Mouse (Mus musculus): ENCODE results near the gene Cc2d2a.

DNA sequence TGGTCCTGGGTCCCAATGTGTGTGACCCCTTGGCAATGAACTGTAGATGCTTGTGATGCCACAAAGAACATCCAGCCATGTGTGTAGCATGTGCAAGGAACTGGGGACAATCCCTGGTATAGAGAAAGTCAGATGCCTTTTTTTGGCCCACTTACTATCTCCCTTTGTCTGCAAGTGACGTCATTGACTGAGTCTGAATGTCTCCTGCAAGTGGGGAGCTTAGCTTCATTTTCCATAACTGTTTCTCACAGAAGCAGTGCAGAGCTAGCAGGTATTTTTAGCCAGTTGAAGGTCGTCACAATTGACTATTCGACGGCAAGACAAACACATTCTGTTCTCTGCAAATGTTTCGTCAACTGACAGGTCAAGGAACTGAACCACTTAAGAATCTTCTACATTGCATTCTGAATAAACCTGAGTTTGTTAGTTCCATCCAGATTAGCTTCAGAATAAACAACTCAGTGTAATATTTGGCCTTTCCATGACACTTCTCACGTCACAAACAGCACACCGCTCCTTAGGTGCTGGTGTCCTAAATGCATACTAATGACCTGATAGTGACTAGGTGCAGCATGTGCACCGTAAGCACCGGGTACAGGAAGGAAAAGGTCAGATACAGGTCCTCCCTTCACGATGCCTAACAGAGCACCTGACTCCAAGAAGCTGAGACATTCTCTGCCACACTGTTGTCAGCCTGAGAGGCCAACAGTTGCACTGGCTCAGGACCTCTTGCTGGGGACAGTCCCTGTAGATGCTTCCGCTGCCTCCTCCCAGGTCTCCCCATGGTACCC, 66.4 kb downstream of the Cc2d2a start:
- TF ChIP-seq EP300 (IDR thresholded peaks at IDR 0.05; ENCODE audit: low read depth in 1 of 2, low read length in 2 of 2), result no peak
- no peak for TF ChIP-seq CTCF (IDR thresholded peaks at IDR 0.05 in 2 of 3, conservative IDR thresholded peaks at IDR 0.05 in 1 of 3; ENCODE audit: control insufficient read depth in 1 of 3, insufficient read depth in 1 of 3, low read depth in 2 of 3, low read length in 3 of 3, poor library complexity in 1 of 3, severe bottlenecking in 1 of 3)
- TF ChIP-seq MAX (IDR thresholded peaks at IDR 0.05; ENCODE audit: low read length), result no peak
- no peak for TF ChIP-seq HCFC1 (IDR thresholded peaks at IDR 0.05; ENCODE audit: low read depth, low read length)
- no peak for TF ChIP-seq GATA1 (IDR thresholded peaks at IDR 0.05; ENCODE audit: low read depth, low read length)
- TF ChIP-seq TAL1 (IDR thresholded peaks at IDR 0.05; ENCODE audit: low read length), result no peak
- no peak for TF ChIP-seq MYB (IDR thresholded peaks at IDR 0.05; ENCODE audit: low read depth, low read length)
- TF ChIP-seq TBP (IDR thresholded peaks at IDR 0.05; ENCODE audit: low read depth, low read length), result no peak
- TF ChIP-seq MXI1 (IDR thresholded peaks at IDR 0.05; ENCODE audit: low read depth, low read length), result no peak
- no peak for TF ChIP-seq POLR2A (IDR thresholded peaks at IDR 0.05; ENCODE audit: control insufficient read depth in 1 of 2, insufficient read depth in 1 of 2, low read depth in 1 of 2, low read length in 2 of 2, poor library complexity in 1 of 2)
- TF ChIP-seq SMC3 (IDR thresholded peaks at IDR 0.05; ENCODE audit: low read depth, low read length), result no peak
- TF ChIP-seq MAZ (IDR thresholded peaks at IDR 0.05; ENCODE audit: low read depth, low read length), result no peak
- no peak for TF ChIP-seq USF1 (IDR thresholded peaks at IDR 0.05; ENCODE audit: low read depth, low read length)
- no peak for TF ChIP-seq SIN3A (IDR thresholded peaks at IDR 0.05; ENCODE audit: low read length)
